16 mouse cellular contexts compared by ENCODE assay signal in the genomic region with DNA sequence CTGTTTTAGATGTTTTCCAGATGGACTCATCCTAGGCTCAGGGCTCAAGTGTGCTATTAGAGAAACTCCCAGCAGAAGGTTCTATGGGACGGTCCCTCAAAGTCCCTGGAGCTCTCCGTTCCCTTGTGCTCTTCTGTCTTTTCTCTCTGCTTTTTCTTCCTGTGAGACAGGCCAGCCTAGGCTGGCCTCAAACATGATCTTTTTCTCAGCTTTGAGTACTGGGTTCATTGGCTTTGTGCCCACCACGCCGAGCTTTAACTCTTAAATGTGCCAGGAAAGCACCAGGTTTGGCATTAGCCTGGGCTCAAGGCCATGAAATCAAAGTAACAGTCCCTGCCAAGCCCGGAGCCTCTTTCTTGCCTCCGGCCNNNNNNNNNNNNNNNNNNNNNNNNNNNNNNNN. TPM values are rescaled to one million over a fixed set of nuclear protein-coding genes. Genes with fewer than 3 reads are reported as not detected.
DNase-seq lines count a peak whose midpoint lies in the region; ATAC-seq and TF ChIP-seq lines count a peak whose summit lies in the region.
"Had no signal": no experiment of that assay in that cellular context is flagged by ENCODE, and none has a peak within 500 bp of the region (broad histone marks: within the 10 kb centered on the region; RNA-seq: fewer than 3 reads in every experiment).

No protein-coding gene starts in this region.

- no peak for TF ChIP-seq CTCF in forebrain, postnatal 0 days (IDR thresholded peaks at IDR 0.05; ENCODE audit: low read depth)
- TF ChIP-seq CTCF in liver, adult 2 months (IDR thresholded peaks at IDR 0.05; ENCODE audit: low read depth, low read length) = no peak
- no peak for TF ChIP-seq CTCF in liver, postnatal 0 days (IDR thresholded peaks at IDR 0.05; ENCODE audit: low read depth)

- no peaks in the 10 kb centered on the region for H3K27me3 ChIP-seq in forebrain, postnatal 0 days (ENCODE audit: insufficient read depth, low read length)
- no peaks in the 10 kb centered on the region for H3K27me3 ChIP-seq in forebrain, embryonic 16.5 days (replicated peaks; ENCODE audit: control insufficient read depth, insufficient read depth, low read length)
- no peaks in the 10 kb centered on the region for H3K27me3 ChIP-seq in liver, adult 2 months (ENCODE audit: control insufficient read depth, insufficient read depth, low read length)
- no peaks in the 10 kb centered on the region for H3K27me3 ChIP-seq in liver, postnatal 0 days (ENCODE audit: insufficient read depth, low read length)
- H3K27me3 ChIP-seq: lung, embryonic 15.5 days had no signal

- 40% methylated on average over 6 of the region's 6 CpGs for WGBS in forebrain, postnatal 0 days
- 45% methylated on average over 6 of the region's 6 CpGs for WGBS in forebrain, embryonic 16.5 days
- WGBS in liver, adult 2 months = 32% methylated on average over 6 of the region's 6 CpGs
- WGBS in liver, postnatal 0 days (ENCODE audit: insufficient replicate concordance) = 76% methylated on average over 6 of the region's 6 CpGs

- peak; percentile 41 for DNase-seq in forebrain, postnatal 0 days
- peak; percentile 80 for DNase-seq in liver, adult 2 months (ENCODE audit: extremely low read depth, low read depth, low spot score)
- no peak for DNase-seq in liver, postnatal 0 days
- peak; percentile 73 for DNase-seq in adrenal gland, adult 2 months
- DNase-seq in brain, adult 2 months (ENCODE audit: low read depth, low spot score) = peak; percentile 16
- DNase-seq in layer of hippocampus, postnatal 36 days = no peak
- DNase-seq in spleen, postnatal 10 days (ENCODE audit: low spot score in 2 of 2) = no peak
- DNase-seq: heart, postnatal 10 days; layer of hippocampus, adult 9-11 months; retina, postnatal 1 day had no signal

- ATAC-seq in forebrain, postnatal 0 days = no peak
- no peak for ATAC-seq in forebrain, embryonic 16.5 days
- ATAC-seq in liver, postnatal 0 days = no peak

- no peak overlapping the region for H3K4me3 ChIP-seq in forebrain, postnatal 0 days (ENCODE audit: low read depth, low read length)
- no peak overlapping the region for H3K4me3 ChIP-seq in forebrain, embryonic 16.5 days (replicated peaks; ENCODE audit: low read length)
- no peak overlapping the region for H3K4me3 ChIP-seq in liver, adult 2 months (ENCODE audit: insufficient read depth, low read depth, low read length)
- no peak overlapping the region for H3K4me3 ChIP-seq in liver, postnatal 0 days (ENCODE audit: low read depth, low read length)
- H3K4me3 ChIP-seq: erythroblast, embryonic 14.5 days; lung, embryonic 15.5 days; midbrain, embryonic 10.5 days had no signal

- H3K4me2 ChIP-seq in forebrain, postnatal 0 days (ENCODE audit: low read depth) = no peak overlapping the region
- no peak overlapping the region for H3K4me2 ChIP-seq in forebrain, embryonic 16.5 days (ENCODE audit: low read length)
- no peak overlapping the region for H3K4me2 ChIP-seq in liver, postnatal 0 days (ENCODE audit: low read depth, low read length)
- H3K4me2 ChIP-seq: lung, embryonic 15.5 days had no signal

- no peak for TF ChIP-seq EP300 in liver, postnatal 0 days (IDR thresholded peaks at IDR 0.05; ENCODE audit: low read depth)

- no peaks in the 10 kb centered on the region for H3K79me2 ChIP-seq in liver, adult 2 months (ENCODE audit: control insufficient read depth, insufficient read depth, low read length)

- H3K36me3 ChIP-seq in forebrain, postnatal 0 days (ENCODE audit: insufficient read depth) = no peaks in the 10 kb centered on the region
- H3K36me3 ChIP-seq in forebrain, embryonic 16.5 days (ENCODE audit: control insufficient read depth, insufficient read depth) = no peaks in the 10 kb centered on the region
- no peaks in the 10 kb centered on the region for H3K36me3 ChIP-seq in liver, adult 2 months (ENCODE audit: control insufficient read depth, insufficient read depth, low read length)
- H3K36me3 ChIP-seq in liver, postnatal 0 days (replicated peaks; ENCODE audit: insufficient read depth, low read length) = no peaks in the 10 kb centered on the region
- H3K36me3 ChIP-seq: lung, embryonic 15.5 days; midbrain, embryonic 10.5 days had no signal

- H3K9ac ChIP-seq in forebrain, postnatal 0 days = no peak overlapping the region
- no peak overlapping the region for H3K9ac ChIP-seq in forebrain, embryonic 16.5 days (replicated peaks; ENCODE audit: low read depth, low read length)
- no peak overlapping the region for H3K9ac ChIP-seq in liver, adult 2 months (ENCODE audit: low read depth, low read length)
- H3K9ac ChIP-seq in liver, postnatal 0 days (replicated peaks) = no peak overlapping the region
- H3K9ac ChIP-seq: lung, embryonic 15.5 days had no signal

- no peak overlapping the region for H3K27ac ChIP-seq in forebrain, postnatal 0 days (ENCODE audit: low read depth, low read length)
- no peak overlapping the region for H3K27ac ChIP-seq in forebrain, embryonic 16.5 days (ENCODE audit: low read length)
- H3K27ac ChIP-seq in liver, adult 2 months (replicated peaks; ENCODE audit: insufficient read depth, low read depth, low read length) = no peak overlapping the region
- no peak overlapping the region for H3K27ac ChIP-seq in liver, postnatal 0 days (ENCODE audit: low read depth)
- H3K27ac ChIP-seq: lung, embryonic 15.5 days; midbrain, embryonic 10.5 days had no signal

- no peaks in the 10 kb centered on the region for H3K4me1 ChIP-seq in forebrain, postnatal 0 days (ENCODE audit: insufficient read depth)
- peaks cover 7% of the 10 kb centered on the region; the same call in 1 of the 2 replicates for H3K4me1 ChIP-seq in forebrain, embryonic 16.5 days (replicated peaks; ENCODE audit: control insufficient read depth, insufficient read depth, low read length)
- no peaks in the 10 kb centered on the region; the same call in 1 of the 2 replicates for H3K4me1 ChIP-seq in liver, adult 2 months (ENCODE audit: control insufficient read depth, insufficient read depth, low read length)
- H3K4me1 ChIP-seq in liver, postnatal 0 days (ENCODE audit: insufficient read depth) = no peaks in the 10 kb centered on the region
- H3K4me1 ChIP-seq: midbrain, embryonic 10.5 days had no signal

- H3K9me3 ChIP-seq in forebrain, postnatal 0 days (ENCODE audit: low read length) = no peaks in the 10 kb centered on the region
- no peaks in the 10 kb centered on the region for H3K9me3 ChIP-seq in forebrain, embryonic 16.5 days (ENCODE audit: control insufficient read depth, low read length)
- H3K9me3 ChIP-seq in liver, postnatal 0 days (ENCODE audit: low read length) = no peaks in the 10 kb centered on the region
- H3K9me3 ChIP-seq: lung, embryonic 15.5 days; midbrain, embryonic 10.5 days had no signal

- TF ChIP-seq POLR2A in liver, adult 2 months (IDR thresholded peaks at IDR 0.05; ENCODE audit: extremely low read depth, insufficient read depth, low read length) = no peak

RNA-seq across cellular contexts. Expression of a gene that starts 10.9 kb away (rescaled TPM):
- 9.8 and 11.6 TPM in 2 replicates for total RNA-seq in forebrain, postnatal 0 days (2014; rRNA removed)
- 10.5 and 12.4 TPM in 2 replicates for polyA plus RNA-seq in forebrain, postnatal 0 days (2015; fragmentation: Nextera tagmentation; extraction: Ambion mirVana)
- 5.3 and 6.2 TPM in 2 replicates for polyA plus RNA-seq in forebrain, embryonic 16.5 days (2015; fragmentation: Nextera tagmentation; extraction: Ambion mirVana)
- 32.1 and 49.6 TPM in 2 replicates for total RNA-seq in liver, adult 2 months (2014; rRNA removed)
- 110 and 121 TPM in 2 replicates for polyA plus RNA-seq in liver, adult 2 months (2012; rRNA removed)
- 48.6 and 57.1 TPM in 2 replicates for polyA plus RNA-seq in liver, postnatal 0 days (2015; fragmentation: Nextera tagmentation; extraction: Ambion mirVana)
- total RNA-seq in adrenal gland, adult 2 months (2021) = 10 to 100 TPM; 57.3 to 75.3 TPM
- polyA plus RNA-seq in adrenal gland, adult 2 months (2012; rRNA removed) = 172 and 232 TPM in 2 replicates
- 1 to 10 TPM; 4.8 to 6.1 TPM for total RNA-seq in layer of hippocampus, postnatal 36 days (2021)
- total RNA-seq: common myeloid progenitor, adult 5-6 weeks had no signal

RNA-seq across cellular contexts. Expression of a gene that starts 11.1 kb away (rescaled TPM):
- 1.5 and 1.8 TPM in 2 replicates for total RNA-seq in forebrain, postnatal 0 days (2014; rRNA removed)
- polyA plus RNA-seq in forebrain, postnatal 0 days (2015; fragmentation: Nextera tagmentation; extraction: Ambion mirVana) = 2.0 and 2.5 TPM in 2 replicates
- 0.65 and 0.68 TPM in 2 replicates for polyA plus RNA-seq in forebrain, embryonic 16.5 days (2015; fragmentation: Nextera tagmentation; extraction: Ambion mirVana)
- total RNA-seq in liver, adult 2 months (2014; rRNA removed) = not detected in 2 replicates
- not detected in 2 replicates for polyA plus RNA-seq in liver, adult 2 months (2012; rRNA removed)
- not detected in 2 replicates for polyA plus RNA-seq in liver, postnatal 0 days (2015; fragmentation: Nextera tagmentation; extraction: Ambion mirVana)
- total RNA-seq in adrenal gland, adult 2 months (2021) = 1 to 10 TPM; 2.2 to 2.8 TPM
- polyA plus RNA-seq in adrenal gland, adult 2 months (2012; rRNA removed) = 6.1 and 6.7 TPM in 2 replicates
- total RNA-seq in layer of hippocampus, postnatal 36 days (2021) = under 1 TPM; 0.43 to 0.82 TPM
- total RNA-seq: common myeloid progenitor, adult 5-6 weeks had no signal
- polyA plus RNA-seq: erythroblast, embryonic 14.5 days; neural tube, embryonic 11.5 days had no signal

RNA-seq across cellular contexts. Expression of a gene that starts 58.4 kb away (rescaled TPM):
- total RNA-seq in forebrain, postnatal 0 days (2014; rRNA removed) = 4.2 and 9.1 TPM in 2 replicates
- polyA plus RNA-seq in forebrain, postnatal 0 days (2015; fragmentation: Nextera tagmentation; extraction: Ambion mirVana) = 4.4 and 5.0 TPM in 2 replicates
- polyA plus RNA-seq in forebrain, embryonic 16.5 days (2015; fragmentation: Nextera tagmentation; extraction: Ambion mirVana) = 27.2 and 33.2 TPM in 2 replicates
- 0.18 and 0.67 TPM in 2 replicates for total RNA-seq in liver, adult 2 months (2014; rRNA removed)
- 0.05 TPM in 1 of 2 replicates, not detected in the other for polyA plus RNA-seq in liver, adult 2 months (2012; rRNA removed)
- polyA plus RNA-seq in liver, postnatal 0 days (2015; fragmentation: Nextera tagmentation; extraction: Ambion mirVana) = 10.7 and 11.8 TPM in 2 replicates
- 1 to 10 TPM in 1 of 2 experiments, under 1 TPM in 1; 0.98 to 1.1 TPM for total RNA-seq in adrenal gland, adult 2 months (2021)
- 0.40 and 0.45 TPM in 2 replicates for polyA plus RNA-seq in adrenal gland, adult 2 months (2012; rRNA removed)
- total RNA-seq in layer of hippocampus, postnatal 36 days (2021) = under 1 TPM; 0.40 to 0.46 TPM

Comparison
In these comparisons a context has a peak if more than half of its experiments do, and no peak if none do; other contexts are left out.
1. DNase-seq: peak in forebrain, postnatal 0 days (single experiment), liver, adult 2 months (single experiment), adrenal gland, adult 2 months (single experiment) and brain, adult 2 months (single experiment); none in liver, postnatal 0 days (single experiment), layer of hippocampus, postnatal 36 days (0 of 2) and spleen, postnatal 10 days (0 of 2).